Mouse (Mus musculus): ENCODE measurements around the gene Trim58.

Gene Trim58

DNA sequence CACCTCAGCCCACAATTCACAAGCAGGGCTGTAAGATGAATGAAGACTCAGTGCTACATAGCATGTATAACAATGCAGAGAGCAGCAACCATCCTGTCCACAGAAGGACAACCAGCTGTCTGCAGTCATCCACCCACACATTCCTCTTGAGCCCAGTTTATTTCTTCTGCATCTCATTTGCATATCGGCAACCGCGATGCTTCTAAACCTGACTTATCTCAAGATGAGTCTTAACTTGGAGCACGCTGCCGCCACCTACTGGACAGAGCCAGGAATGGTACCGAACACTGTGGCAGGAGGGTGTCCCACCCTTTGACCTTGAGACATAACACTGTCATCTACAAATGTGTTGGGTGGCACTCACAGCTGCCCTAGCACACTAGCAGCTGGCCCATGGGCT, 3.1 kb downstream of the Trim58 start:
- peak; percentile 71 for DNase-seq (ENCODE audit: low read depth, low spot score)

DNA sequence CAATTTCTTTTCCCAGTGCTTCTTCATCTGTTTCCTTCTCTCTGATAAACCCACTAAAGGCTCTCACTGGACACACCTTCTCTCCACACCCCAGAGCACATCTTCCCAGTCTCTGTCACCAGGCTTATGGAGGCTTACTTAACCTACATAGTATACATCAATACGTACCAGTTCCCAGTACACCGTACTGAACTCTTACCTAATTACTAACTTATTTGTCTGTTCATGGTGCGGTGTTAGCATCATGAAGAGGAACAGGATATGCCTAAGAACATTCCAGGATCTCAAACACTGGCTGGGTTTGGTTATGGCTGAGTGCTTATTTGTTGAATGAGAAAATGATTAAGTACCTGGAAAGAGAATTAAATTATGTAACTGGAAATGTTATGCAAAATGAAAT, 14.9 kb downstream of the Trim58 start:
- no peak for DNase-seq (ENCODE audit: low read depth, low spot score)

DNA sequence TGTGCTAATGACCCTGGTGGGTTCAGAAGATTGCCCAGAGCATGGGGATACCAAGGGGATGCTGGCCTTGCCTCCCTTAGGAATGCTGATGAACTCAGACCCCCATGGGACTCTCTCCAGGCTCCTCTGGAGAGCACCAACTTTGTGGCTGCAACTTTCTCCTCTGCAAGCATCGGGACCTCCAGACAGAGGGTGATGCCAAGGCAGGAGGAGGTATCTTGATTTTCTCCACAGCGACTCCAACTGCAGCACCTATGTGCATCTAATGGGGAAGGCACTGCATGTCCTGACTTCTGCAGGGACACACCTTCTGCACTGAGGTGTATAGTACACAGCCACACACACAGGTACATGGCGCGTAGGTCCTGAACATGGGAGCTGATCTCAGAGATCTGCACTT, 18.3 kb downstream of the Trim58 start, which contains the start of gene Olfr322:
TSS of gene Olfr322 (plus strand) at position 187 of the 400 bp plus-strand sequence.
- no peak for DNase-seq (ENCODE audit: low read depth, low spot score)

DNA sequence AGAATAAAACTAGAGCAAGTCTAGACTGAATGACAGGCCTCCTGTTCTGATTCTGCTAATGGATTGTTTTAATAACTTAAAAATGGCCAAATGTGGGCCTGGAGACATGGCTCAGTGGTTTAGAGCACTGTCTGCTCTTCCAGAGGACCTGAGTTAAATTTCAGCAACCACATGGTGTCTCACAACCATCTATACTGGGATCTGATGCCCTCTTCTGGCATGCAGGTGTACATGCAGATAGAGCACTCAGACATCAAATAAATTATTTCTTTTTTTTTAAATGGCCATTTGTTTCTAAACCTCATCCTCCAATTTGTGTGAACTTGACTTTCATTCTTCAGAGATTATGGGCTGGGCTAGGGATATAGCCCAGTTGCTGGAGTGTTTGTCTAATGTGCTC, 29.0 kb downstream of the Trim58 start:
- no peak for DNase-seq (ENCODE audit: low read depth, low spot score)

DNA sequence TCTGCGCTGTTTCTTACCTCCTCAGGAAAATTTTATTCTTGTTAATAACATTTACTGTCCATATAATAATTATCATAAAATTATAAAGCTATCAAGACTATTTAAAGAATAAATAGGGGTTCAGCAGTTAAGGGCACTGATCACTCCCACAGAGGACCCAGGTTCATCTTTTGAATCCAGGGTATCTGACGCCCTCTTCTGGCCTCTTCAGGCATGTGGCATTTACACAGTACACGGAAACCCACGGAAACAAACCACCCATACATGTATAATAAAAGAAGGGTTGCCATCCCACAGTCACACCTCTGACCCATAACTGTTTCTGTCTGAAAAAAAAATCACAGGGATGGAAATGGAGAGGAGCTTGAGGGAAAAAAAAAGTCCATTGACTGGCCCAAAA, 31.6 kb downstream of the Trim58 start:
- no peak for DNase-seq (ENCODE audit: low read depth, low spot score)

DNA sequence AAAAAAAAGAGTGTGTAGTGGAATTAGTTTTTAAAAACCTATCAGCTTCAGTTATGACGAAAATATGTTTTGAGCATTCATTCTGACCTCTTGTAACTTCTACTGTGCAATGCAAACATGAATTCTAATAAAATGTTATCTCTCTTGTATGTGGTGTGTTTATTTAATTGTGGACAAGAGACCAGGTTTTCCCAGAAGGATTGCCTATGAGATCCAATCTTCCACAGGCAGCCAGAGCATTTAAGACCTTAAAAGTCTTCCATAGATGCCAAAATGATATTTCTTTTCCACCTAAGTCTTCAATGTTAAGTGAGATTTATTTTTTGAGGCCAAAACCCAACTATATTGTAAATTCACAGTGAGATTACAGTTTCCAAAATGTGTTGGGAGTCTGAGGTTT, 40.5 kb downstream of the Trim58 start, which contains the start of gene Olfr320:
TSS of gene Olfr320 (plus strand) at position 301 of the 400 bp plus-strand sequence.
- no peak for DNase-seq (ENCODE audit: low read depth, low spot score)

DNA sequence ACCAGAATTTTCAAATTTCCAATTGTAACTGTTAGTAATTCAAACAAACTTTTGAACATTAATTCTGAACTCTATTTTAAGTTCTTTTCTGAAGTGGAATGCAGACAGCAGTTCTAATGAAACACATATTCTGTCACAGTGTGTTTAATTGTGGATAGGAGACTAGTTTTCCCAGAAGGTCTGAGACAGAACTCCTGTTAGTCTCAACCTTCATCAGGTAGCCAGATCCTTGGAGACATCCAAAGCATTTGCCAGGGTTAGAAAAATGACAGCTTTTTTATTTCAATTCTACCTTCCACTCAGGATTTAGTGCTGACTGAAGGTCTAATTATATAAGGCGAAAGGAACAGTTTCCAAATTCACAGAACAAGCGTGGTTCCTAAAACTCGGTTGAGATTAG, 58.6 kb downstream of the Trim58 start, which contains the start of gene Olfr319:
TSS of gene Olfr319 (plus strand) at position 301 of the 400 bp plus-strand sequence.
- no peak for DNase-seq (ENCODE audit: low read depth, low spot score)

All from CD4-positive, CD25-positive, alpha-beta regulatory T cell, adult 2 months (primary cell).